Mouse (Mus musculus) liver, adult 2 months (tissue): ENCODE results near the gene Sowahd.

ENCODE experiments used
- CTCF ChIP-seq: fragments of 200-500 bp; IDR thresholded peaks from 2 replicates; pipeline ENCODE4 v1.5.1; 2011; ENCODE audit warnings: low read depth, low read length, control low read depth
- POLR2A ChIP-seq: fragments of 200-500 bp; IDR thresholded peaks from 2 replicates; pipeline ENCODE4 v1.6.1; 2011; ENCODE audit warnings: low read length, control low read depth; ENCODE audit not compliant: insufficient read depth; ENCODE audit errors: extremely low read depth

GRCm38 (mm10) chrX:37091457-37091856 lies 42.8 kb downstream of the Sowahd start:
- TF ChIP-seq CTCF (no peak), POLR2A (no peak)
